Mouse (Mus musculus): Measurements from ENCODE around the gene Elf2. TPM values are rescaled to one million over a fixed set of nuclear protein-coding genes. Genes with fewer than 3 reads are reported as not detected.

Gene Elf2
- total and polyA plus RNA-seq, 3 experiments, result 38.0 to 53.3 (median 46.5) TPM

DNA sequence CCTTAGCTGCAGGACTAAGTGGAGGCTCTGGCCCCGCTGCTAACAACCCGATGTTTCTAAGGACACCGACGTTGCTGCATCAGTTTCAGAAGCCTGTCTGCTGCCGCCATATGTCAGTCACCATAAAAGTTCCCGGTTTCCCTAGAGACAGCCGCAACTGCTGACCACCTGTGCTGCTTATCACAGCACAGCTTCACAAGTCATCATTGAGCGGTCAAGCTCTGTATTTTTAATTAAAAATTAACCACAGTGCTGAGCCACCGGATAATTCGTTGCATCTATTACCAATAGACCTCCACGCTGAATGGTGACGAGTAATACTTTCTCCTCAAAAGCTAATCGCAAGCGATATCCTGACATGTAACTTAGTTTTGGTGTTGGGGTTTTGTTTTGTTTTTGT is 135.6 kb downstream of the Elf2 start:
- Histone ChIP-seq H3K27me3 (ENCODE audit: control insufficient read depth in 1 of 2, insufficient read depth in 2 of 2, low read length in 2 of 2) (no peaks in the 10 kb centered on the region), H3K79me2 (ENCODE audit: control insufficient read depth, insufficient read depth, low read length, poor library complexity) (no peaks in the 10 kb centered on the region), H3K36me3 (ENCODE audit: control insufficient read depth in 1 of 2, insufficient read depth in 2 of 2, low read length in 2 of 2) (no peaks in the 10 kb centered on the region), H3K9me3 (replicated peaks; ENCODE audit: insufficient read depth, low read length) (no peaks in the 10 kb centered on the region), H3K4me3 (ENCODE audit: control insufficient read depth in 1 of 2, insufficient read depth in 1 of 2, low read depth in 2 of 2, low read length in 2 of 2) (no peak overlapping the region), H3K4me1 (ENCODE audit: control insufficient read depth in 1 of 2, insufficient read depth in 2 of 2, low read length in 2 of 2) (no peaks in the 10 kb centered on the region), H3K9ac (ENCODE audit: control insufficient read depth, low read depth, low read length, poor library complexity, severe bottlenecking) (no peak overlapping the region), H3K27ac (ENCODE audit: control insufficient read depth, low read depth, low read length) (no peak overlapping the region)
- no peak for DNase-seq (ENCODE audit: low read depth, low spot score)
- TF ChIP-seq CTCF (IDR thresholded peaks at IDR 0.05 in 2 of 3, conservative IDR thresholded peaks at IDR 0.05 in 1 of 3; ENCODE audit: control insufficient read depth in 1 of 3, insufficient read depth in 1 of 3, low read depth in 2 of 3, low read length in 3 of 3, poor library complexity in 1 of 3, severe bottlenecking in 1 of 3) (no peak), MAFK (IDR thresholded peaks at IDR 0.05; ENCODE audit: borderline replicate concordance, low read depth, low read length) (no peak), CHD2 (IDR thresholded peaks at IDR 0.05; ENCODE audit: low read length) (no peak), ZC3H11A (IDR thresholded peaks at IDR 0.05; ENCODE audit: low read depth, low read length) (no peak), BHLHE40 (IDR thresholded peaks at IDR 0.05; ENCODE audit: borderline replicate concordance, low read depth, low read length) (no peak), RAD21 (IDR thresholded peaks at IDR 0.05; ENCODE audit: low read depth, low read length) (no peak), MYC (IDR thresholded peaks at IDR 0.05; ENCODE audit: low read depth, low read length) (no peak), GABPA (IDR thresholded peaks at IDR 0.05; ENCODE audit: low read depth, low read length) (no peak), TBP (IDR thresholded peaks at IDR 0.05; ENCODE audit: low read depth, low read length) (no peak), POLR2AphosphoS5 (IDR thresholded peaks at IDR 0.05; ENCODE audit: borderline replicate concordance, low read depth, low read length) (no peak), MAX (IDR thresholded peaks at IDR 0.05; ENCODE audit: low read length) (no peak), ELF1 (IDR thresholded peaks at IDR 0.05; ENCODE audit: low read depth, low read length) (no peak), NRF1 (IDR thresholded peaks at IDR 0.05; ENCODE audit: insufficient read depth, low read depth, low read length, poor library complexity, severe bottlenecking) (no peak), HCFC1 (IDR thresholded peaks at IDR 0.05; ENCODE audit: low read depth, low read length) (no peak), MEF2A (IDR thresholded peaks at IDR 0.05; ENCODE audit: extremely low read depth, insufficient replicate concordance, low read depth, low read length, poor library complexity, severe bottlenecking) (no peak), MYB (IDR thresholded peaks at IDR 0.05; ENCODE audit: low read depth, low read length) (no peak), MXI1 (IDR thresholded peaks at IDR 0.05; ENCODE audit: low read depth, low read length) (no peak)

DNA sequence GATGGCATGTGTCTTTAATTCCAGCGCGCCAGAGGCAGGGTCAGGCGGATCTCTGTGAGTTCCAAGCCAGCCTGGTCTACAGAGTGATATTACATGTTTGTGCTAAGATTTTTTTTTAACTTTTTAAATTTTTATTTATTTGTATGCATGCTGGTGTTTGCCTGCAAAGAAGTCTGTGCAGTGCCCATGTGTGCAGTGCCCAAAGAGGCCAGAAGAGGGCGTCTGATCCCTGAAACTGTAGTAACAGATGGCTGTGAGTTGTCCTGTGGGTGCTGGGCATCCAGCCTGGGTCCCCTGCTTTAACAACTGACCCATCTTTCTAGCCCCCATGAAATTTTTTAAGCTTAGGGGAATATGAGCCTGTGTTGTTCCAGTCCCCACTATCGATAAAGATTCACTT is 136.0 kb downstream of the Elf2 start:
- no peaks in the 10 kb centered on the region for H3K27me3 ChIP-seq (ENCODE audit: control insufficient read depth in 1 of 2, insufficient read depth in 2 of 2, low read length in 2 of 2)
- no peaks in the 10 kb centered on the region for H3K9me3 ChIP-seq (replicated peaks; ENCODE audit: insufficient read depth, low read length)
- no peaks in the 10 kb centered on the region for H3K36me3 ChIP-seq (ENCODE audit: control insufficient read depth in 1 of 2, insufficient read depth in 2 of 2, low read length in 2 of 2)
- H3K4me1 ChIP-seq (ENCODE audit: control insufficient read depth in 1 of 2, insufficient read depth in 2 of 2, low read length in 2 of 2), result no peaks in the 10 kb centered on the region
- TF ChIP-seq HCFC1 (IDR thresholded peaks at IDR 0.05; ENCODE audit: low read depth, low read length) (no peak), GABPA (IDR thresholded peaks at IDR 0.05; ENCODE audit: low read depth, low read length) (no peak), CTCF (IDR thresholded peaks at IDR 0.05 in 2 of 3, conservative IDR thresholded peaks at IDR 0.05 in 1 of 3; ENCODE audit: control insufficient read depth in 1 of 3, insufficient read depth in 1 of 3, low read depth in 2 of 3, low read length in 3 of 3, poor library complexity in 1 of 3, severe bottlenecking in 1 of 3) (peak; percentile 42 to 49 (median 49)), ZNF384 (IDR thresholded peaks at IDR 0.05; ENCODE audit: low read depth, low read length) (no peak), RAD21 (IDR thresholded peaks at IDR 0.05; ENCODE audit: low read depth, low read length) (peak; percentile 8), SMC3 (IDR thresholded peaks at IDR 0.05; ENCODE audit: low read depth, low read length) (peak; percentile 31; the same call in 1 of the 2 replicates), MAFK (IDR thresholded peaks at IDR 0.05; ENCODE audit: borderline replicate concordance, low read depth, low read length) (no peak), KAT2A (conservative IDR thresholded peaks at IDR 0.05; ENCODE audit: low read depth, low read length) (no peak)
- H3K4me3 ChIP-seq (ENCODE audit: control insufficient read depth in 1 of 2, insufficient read depth in 1 of 2, low read depth in 2 of 2, low read length in 2 of 2), result no peak overlapping the region
- H3K79me2 ChIP-seq (ENCODE audit: control insufficient read depth, insufficient read depth, low read length, poor library complexity), result no peaks in the 10 kb centered on the region
- peak; percentile 42 for DNase-seq (ENCODE audit: low read depth, low spot score)
- no peak overlapping the region for H3K27ac ChIP-seq (ENCODE audit: control insufficient read depth, low read depth, low read length)
- H3K9ac ChIP-seq (ENCODE audit: control insufficient read depth, low read depth, low read length, poor library complexity, severe bottlenecking), result no peak overlapping the region
